Mouse (Mus musculus) heart, postnatal 0 days (tissue): ENCODE measurements at regions not wholly inside any gene's neighbourhood (a gene's known extent, or its start where the extent isn't known, plus 50 kb on each side); places are given as distances from the start of the nearest gene placed in this dataset.

Experiments used
- CTCF ChIP-seq: IDR thresholded peaks from 2 replicates; pipeline ENCODE4 v1.5.1; 2016; ENCODE audit warnings: antibody characterized with exemption, control low read depth, low read depth
- EP300 ChIP-seq: IDR thresholded peaks from 2 replicates; pipeline ENCODE4 v1.6.1; 2016; ENCODE audit warnings: antibody characterized with exemption, low read depth

DNA sequence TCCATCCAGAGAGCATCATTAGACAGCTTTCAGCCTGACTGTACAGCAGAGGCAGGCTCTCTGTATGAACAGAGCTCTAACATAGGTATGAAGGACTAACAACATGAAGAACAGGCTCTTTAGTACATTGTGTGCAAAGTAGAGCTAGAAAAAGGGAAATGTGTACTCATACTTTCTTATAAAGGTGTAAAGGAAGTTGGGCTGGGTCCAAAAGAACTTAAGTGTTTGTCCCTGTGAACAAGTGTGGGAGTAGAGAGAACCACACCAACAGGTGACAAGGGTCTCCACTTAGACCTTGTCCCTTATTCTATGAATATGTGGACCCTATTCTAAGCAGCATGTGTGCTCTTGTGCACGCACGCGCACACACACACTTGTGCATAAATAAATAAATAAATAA, 127.0 kb downstream of the Zfp706 start:
- TF ChIP-seq CTCF = no peak
- no peak for TF ChIP-seq EP300
